ENCODE assay signal across 18 mouse cellular contexts in the genomic region with DNA sequence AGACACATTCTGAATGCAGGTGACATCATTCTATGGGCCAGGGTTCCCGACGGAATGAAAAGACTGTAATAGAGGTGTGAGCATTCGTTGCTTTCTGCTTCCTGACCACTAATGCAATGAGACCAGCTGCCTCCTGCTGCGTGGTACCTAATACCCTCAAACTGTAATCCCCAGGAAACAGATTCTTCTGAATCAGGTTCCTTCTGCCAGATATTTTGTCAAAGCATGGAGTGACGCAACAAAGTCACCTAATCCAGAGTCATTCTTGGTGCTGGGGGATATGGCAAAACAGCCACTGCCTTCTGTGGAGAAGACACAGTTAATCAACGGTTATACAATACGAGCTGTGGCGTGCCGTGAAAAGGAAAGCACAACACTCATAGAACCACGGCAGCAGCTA. TPM values are rescaled to one million over a fixed set of nuclear protein-coding genes. Genes with fewer than 3 reads are reported as not detected.
"Had no signal": no experiment of that assay in that cellular context is flagged by ENCODE, and none has a peak within 500 bp of the region (broad histone marks: within the 10 kb centered on the region; RNA-seq: fewer than 3 reads in every experiment).

No protein-coding gene starts in this region.

- H3K4me3 ChIP-seq: limb, embryonic 12.5 days; lung, embryonic 15.5 days; midbrain, embryonic 10.5 days; neural tube, embryonic 12.5 days had no signal

- H3K9me3 ChIP-seq: lung, embryonic 15.5 days; midbrain, embryonic 10.5 days; neural tube, embryonic 12.5 days had no signal

- H3K9ac ChIP-seq: limb, embryonic 12.5 days; lung, embryonic 15.5 days; neural tube, embryonic 12.5 days had no signal

- DNase-seq: kidney, adult 11 months; kidney, adult 9 months; kidney, postnatal 36 days; layer of hippocampus, adult 9-11 months; midbrain, embryonic 14.5 days; right cerebral cortex, postnatal 14 days; thymus, postnatal 36 days had no signal

- H3K27ac ChIP-seq: kidney, postnatal 0 days; limb, embryonic 12.5 days; lung, embryonic 15.5 days; midbrain, embryonic 10.5 days; neural tube, embryonic 12.5 days had no signal

- H3K36me3 ChIP-seq: limb, embryonic 12.5 days; lung, embryonic 15.5 days; midbrain, embryonic 10.5 days; neural tube, embryonic 12.5 days had no signal

- H3K4me1 ChIP-seq: neural tube, embryonic 12.5 days had no signal

- H3K4me2 ChIP-seq: limb, embryonic 12.5 days; lung, embryonic 15.5 days; neural tube, embryonic 12.5 days had no signal

RNA-seq across cellular contexts. Expression of a gene that starts 47.7 kb away (rescaled TPM):
- total RNA-seq: left cerebral cortex, postnatal 36 days; liver, adult 2 months; neutrophil, adult 5-6 weeks had no signal
- polyA plus RNA-seq: intestine, embryonic 14.5 days; kidney, postnatal 0 days; limb, embryonic 12.5 days; liver, adult 2 months; lung, embryonic 15.5 days; midbrain, embryonic 10.5 days; midbrain, embryonic 14.5 days; neural tube, embryonic 12.5 days; small intestine, adult 2 months; stomach, embryonic 16.5 days had no signal
